Mouse (Mus musculus) intestine, embryonic 15.5 days (tissue): Measurements from ENCODE around the gene Tmem47. TPM values are rescaled to one million over a fixed set of nuclear protein-coding genes. Genes with fewer than 3 reads are reported as not detected.

Experiments
- ATAC-seq: fragments of 200-750 bp; cut with Nextera tagmentation; 2 replicates; pipeline ENCODE4 v1.8.0; 2017; ENCODE audit warnings: moderate TSS enrichment, moderate library complexity
- H3K27ac ChIP-seq: fragments of 300-500 bp; sonication (generic); 2 replicates; pipeline ENCODE4 v1.5.1; 2015; ENCODE audit warnings: mild to moderate bottlenecking, inconsistent platforms
- H3K27me3 ChIP-seq: fragments of 300-500 bp; sonication (generic); replicated peaks from 2 replicates; pipeline ENCODE4 v1.6.1; 2015; ENCODE audit warnings: inconsistent platforms
- H3K36me3 ChIP-seq: fragments of 300-500 bp; sonication (generic); 2 replicates; pipeline ENCODE4 v1.6.1; 2015; ENCODE audit warnings: inconsistent platforms
- H3K4me1 ChIP-seq: fragments of 300-500 bp; sonication (generic); replicated peaks from 2 replicates; pipeline ENCODE4 v1.6.1; 2015; ENCODE audit warnings: inconsistent platforms
- H3K4me2 ChIP-seq: fragments of 300-500 bp; sonication (generic); replicated peaks from 2 replicates; pipeline ENCODE4 v1.6.1; 2015; ENCODE audit warnings: mild to moderate bottlenecking, inconsistent platforms
- H3K4me3 ChIP-seq: fragments of 300-500 bp; sonication (generic); replicated peaks from 2 replicates; pipeline ENCODE4 v1.5.1; 2015; ENCODE audit warnings: inconsistent platforms
- H3K9ac ChIP-seq: fragments of 300-500 bp; sonication (generic); 2 replicates; pipeline ENCODE4 v1.6.1; 2015; ENCODE audit warnings: inconsistent platforms
- H3K9me3 ChIP-seq: fragments of 300-500 bp; sonication (generic); 2 replicates; pipeline ENCODE4 v1.6.1; 2016; ENCODE audit warnings: inconsistent platforms
- WGBS: fragments of 180-500 bp; shearing (Covaris S2); methylation state at CpG from one replicate; pipeline ENCODE4 v1.1.7; 2015; 5-methylcytosine and 5-hydroxymethylcytosine counted together
- polyA plus RNA-seq: library from polyadenylated mRNA; unstranded; fragments of >200 nt; fragmentation: Nextera tagmentation; extraction: Ambion mirVana; gene quantifications from 2 replicates; pipeline ENCODE4 v1.2.1, GENCODE M21; 2015

The Tmem47 gene
- polyA plus RNA-seq: 14.3 and 15.1 TPM in 2 replicates

GRCm38 (mm10) chrX:81070210-81070803 is at the start of gene Tmem47:
Tmem47 (plus strand) TSS chrX:81070698.
- Histone ChIP-seq H3K4me2 (peak within 1 kb of the TSS; percentile 65), H3K9ac (peak within 1 kb of the TSS; percentile 45), H3K27ac (peak within 1 kb of the TSS; percentile 83), H3K4me3 (peak within 1 kb of the TSS; percentile 52), H3K9me3 (no peaks in the 10 kb centered on the region), H3K27me3 (no peaks in the 10 kb centered on the region), H3K36me3 (no peaks in the 10 kb centered on the region), H3K4me1 (no peaks in the 10 kb centered on the region)
- 6% methylated on average over 24 of the region's 39 CpGs for WGBS
- ATAC-seq: peak; percentile 97

GRCm38 (mm10) chrX:81070804-81071461 is 435 bp downstream of the Tmem47 start:
- peak overlapping the region; percentile 83 for H3K27ac ChIP-seq
- peak overlapping the region; percentile 52 for H3K4me3 ChIP-seq
- peak overlapping the region; percentile 65 for H3K4me2 ChIP-seq
- no peaks in the 10 kb centered on the region for H3K36me3 ChIP-seq
- peak overlapping the region; percentile 45 for H3K9ac ChIP-seq
- H3K4me1 ChIP-seq: no peaks in the 10 kb centered on the region
- H3K9me3 ChIP-seq: no peaks in the 10 kb centered on the region
- H3K27me3 ChIP-seq: no peaks in the 10 kb centered on the region
- peak; percentile 73 for ATAC-seq
- 13% methylated on average over 45 of the region's 45 CpGs for WGBS

GRCm38 (mm10) chrX:81071746-81072640 is 1.5 kb downstream of the Tmem47 start:
- Histone ChIP-seq H3K27ac (peak overlapping the region; percentile 66; the same call in 1 of the 2 replicates), H3K27me3 (no peaks in the 10 kb centered on the region), H3K4me2 (peak overlapping the region; percentile 65), H3K9me3 (no peaks in the 10 kb centered on the region), H3K4me3 (peak overlapping the region; percentile 52), H3K9ac (no peak overlapping the region; the same call in 1 of the 2 replicates), H3K36me3 (no peaks in the 10 kb centered on the region), H3K4me1 (no peaks in the 10 kb centered on the region)
- WGBS: 11% methylated on average over 11 of the region's 14 CpGs
- ATAC-seq: no peak

- H3K27ac ChIP-seq: no peak overlapping the region
- peak overlapping the region; percentile 31 for H3K4me2 ChIP-seq
- peak overlapping the region; percentile 52; the same call in 1 of the 2 replicates for H3K4me3 ChIP-seq
- H3K36me3 ChIP-seq: no peaks in the 10 kb centered on the region
- no peaks in the 10 kb centered on the region for H3K4me1 ChIP-seq
- H3K9me3 ChIP-seq: no peaks in the 10 kb centered on the region
- no peaks in the 10 kb centered on the region for H3K27me3 ChIP-seq
- WGBS: 8% methylated on average over 2 of the region's 2 CpGs
- no peak for ATAC-seq
- H3K9ac ChIP-seq: no peak overlapping the region
Measured at GRCm38 (mm10) chrX:81072651-81073050, 2.2 kb downstream of the Tmem47 start.

GRCm38 (mm10) chrX:81073834-81074233 is 3.3 kb downstream of the Tmem47 start:
- no peak overlapping the region for H3K27ac ChIP-seq
- H3K36me3 ChIP-seq: no peaks in the 10 kb centered on the region
- H3K4me3 ChIP-seq: no peak overlapping the region
- no peak overlapping the region; the same call in 1 of the 2 replicates for H3K4me2 ChIP-seq
- no peaks in the 10 kb centered on the region for H3K4me1 ChIP-seq
- no peak for ATAC-seq
- H3K9me3 ChIP-seq: no peaks in the 10 kb centered on the region
- no peak overlapping the region for H3K9ac ChIP-seq
- WGBS: 54% methylated on average over 4 of the region's 4 CpGs
- no peaks in the 10 kb centered on the region for H3K27me3 ChIP-seq

GRCm38 (mm10) chrX:81078522-81078921 is 8.0 kb downstream of the Tmem47 start:
- Histone ChIP-seq H3K27me3 (no peaks in the 10 kb centered on the region), H3K4me2 (no peak overlapping the region), H3K9ac (no peak overlapping the region), H3K9me3 (no peaks in the 10 kb centered on the region), H3K4me1 (no peaks in the 10 kb centered on the region), H3K27ac (no peak overlapping the region), H3K36me3 (no peaks in the 10 kb centered on the region), H3K4me3 (no peak overlapping the region)
- ATAC-seq: no peak

GRCm38 (mm10) chrX:81080996-81081395 is 10.5 kb downstream of the Tmem47 start:
- Histone ChIP-seq H3K4me3 (no peak overlapping the region), H3K9ac (no peak overlapping the region), H3K9me3 (no peaks in the 10 kb centered on the region), H3K27ac (no peak overlapping the region), H3K27me3 (no peaks in the 10 kb centered on the region), H3K4me1 (no peaks in the 10 kb centered on the region), H3K36me3 (no peaks in the 10 kb centered on the region), H3K4me2 (no peak overlapping the region)
- ATAC-seq: no peak
- 41% methylated on average over 2 of the region's 2 CpGs for WGBS

- H3K4me1 ChIP-seq: no peaks in the 10 kb centered on the region
- no peak overlapping the region for H3K4me3 ChIP-seq
- H3K36me3 ChIP-seq: no peaks in the 10 kb centered on the region
- H3K4me2 ChIP-seq: no peak overlapping the region
- 51% methylated on average over 2 of the region's 2 CpGs for WGBS
- no peaks in the 10 kb centered on the region for H3K9me3 ChIP-seq
- no peak for ATAC-seq
- no peak overlapping the region for H3K27ac ChIP-seq
- H3K9ac ChIP-seq: no peak overlapping the region
- H3K27me3 ChIP-seq: no peaks in the 10 kb centered on the region
Measured at GRCm38 (mm10) chrX:81085025-81085752, 14.7 kb downstream of the Tmem47 start.

GRCm38 (mm10) chrX:81147416-81147815 is 76.9 kb downstream of the Tmem47 start:
- Histone ChIP-seq H3K9ac (no peak overlapping the region), H3K4me2 (no peak overlapping the region), H3K4me1 (no peaks in the 10 kb centered on the region), H3K4me3 (no peak overlapping the region), H3K36me3 (no peaks in the 10 kb centered on the region), H3K27ac (no peak overlapping the region), H3K27me3 (no peaks in the 10 kb centered on the region), H3K9me3 (no peaks in the 10 kb centered on the region)
- WGBS: 50% methylated on average over 1 of the region's 1 CpGs
- ATAC-seq: no peak
